Comparison of ENCODE assay signal across 21 mouse cellular contexts in genomic region chr12:91263705-91264104, GRCm38 (mm10).
DNase-seq lines count a peak whose midpoint lies in the region; ATAC-seq and TF ChIP-seq lines count a peak whose summit lies in the region.
"Had no signal": no experiment of that assay in that cellular context is flagged by ENCODE, and none has a peak within 500 bp of the region (broad histone marks: within the 10 kb centered on the region; RNA-seq: fewer than 3 reads in every experiment).

No protein-coding gene starts in this region.

- dilution Hi-C loops in CH12.LX (cut with MboI; ENCODE audit: extremely low pct_ligation_motif_present, extremely low pct_unique_long_range_greater_than_20kb, low sequenced_read_pairs) = no loop called here

- TF ChIP-seq CTCF in CH12.LX (conservative IDR thresholded peaks at IDR 0.05 in 1 of 2, IDR thresholded peaks at IDR 0.05 in 1 of 2; ENCODE audit: low read depth in 2 of 2, low read length in 2 of 2) (no peak), MEL (IDR thresholded peaks at IDR 0.05 in 2 of 3, conservative IDR thresholded peaks at IDR 0.05 in 1 of 3; ENCODE audit: control insufficient read depth in 1 of 3, insufficient read depth in 1 of 3, low read depth in 2 of 3, low read length in 3 of 3, poor library complexity in 1 of 3, severe bottlenecking in 1 of 3) (no peak)

- H3K27me3 ChIP-seq in CH12.LX (replicated peaks) (no peaks in the 10 kb centered on the region), MEL (ENCODE audit: control insufficient read depth in 1 of 2, insufficient read depth in 2 of 2, low read length in 2 of 2) (no peaks in the 10 kb centered on the region)
- H3K27me3 ChIP-seq in hindbrain, embryonic 12.5 days = no peaks in the 10 kb centered on the region
- H3K27me3 ChIP-seq in hindbrain, embryonic 13.5 days = no peaks in the 10 kb centered on the region
- H3K27me3 ChIP-seq: forebrain, embryonic 13.5 days; forebrain, embryonic 15.5 days had no signal

- H3K4me3 ChIP-seq in CH12.LX (replicated peaks in 1 of 3; ENCODE audit: low read depth in 2 of 3, low read length in 2 of 3, poor library complexity in 1 of 3) (no peak overlapping the region), MEL (ENCODE audit: control insufficient read depth in 1 of 2, insufficient read depth in 1 of 2, low read depth in 2 of 2, low read length in 2 of 2) (no peak overlapping the region)
- H3K4me3 ChIP-seq in hindbrain, embryonic 12.5 days = no peak overlapping the region
- H3K4me3 ChIP-seq in hindbrain, embryonic 13.5 days = no peak overlapping the region
- H3K4me3 ChIP-seq: forebrain, embryonic 13.5 days; forebrain, embryonic 15.5 days had no signal

- in situ Hi-C loops in CH12.LX (cut with MboI; ENCODE audit: low pct_ligation_motif_present, low pct_unique_long_range_greater_than_20kb, low sequenced_read_pairs) = no loop called here

- WGBS in hindbrain, embryonic 12.5 days = 67% methylated on average over 3 of the region's 3 CpGs
- 64% methylated on average over 3 of the region's 3 CpGs for WGBS in hindbrain, embryonic 13.5 days

- no peak for ATAC-seq in hindbrain, embryonic 12.5 days (ENCODE audit: low FRiP score)
- ATAC-seq in hindbrain, embryonic 13.5 days (ENCODE audit: low FRiP score) = no peak
- no peak for ATAC-seq in megakaryocyte progenitor cell, adult 5-6 weeks (replicated peaks; ENCODE audit: poor library complexity)
- ATAC-seq: activated CD4-positive, CD25-positive, alpha-beta regulatory T cell, adult 4 months; CD4-positive, CD25-positive, alpha-beta regulatory T cell, adult 4 months; forebrain, embryonic 13.5 days; forebrain, embryonic 15.5 days; forebrain, postnatal 0 days had no signal

- TF ChIP-seq EP300 in CH12.LX (IDR thresholded peaks at IDR 0.05; ENCODE audit: low read length) (no peak), MEL (IDR thresholded peaks at IDR 0.05; ENCODE audit: low read depth in 1 of 2, low read length in 2 of 2) (no peak)

- H3K79me2 ChIP-seq in CH12.LX (replicated peaks; ENCODE audit: control insufficient read depth, extremely low read depth, insufficient read depth, poor library complexity, severe bottlenecking) (no peaks in the 10 kb centered on the region), MEL (ENCODE audit: control insufficient read depth, insufficient read depth, low read length, poor library complexity) (no peaks in the 10 kb centered on the region)

- H3K27ac ChIP-seq in CH12.LX (ENCODE audit: insufficient read depth, low read depth) = no peak overlapping the region
- H3K27ac ChIP-seq in MEL (ENCODE audit: control insufficient read depth, low read depth, low read length) = no peak overlapping the region
- H3K27ac ChIP-seq in hindbrain, embryonic 12.5 days = no peak overlapping the region
- H3K27ac ChIP-seq in hindbrain, embryonic 13.5 days = no peak overlapping the region
- H3K27ac ChIP-seq: forebrain, embryonic 13.5 days; forebrain, embryonic 15.5 days had no signal

- H3K4me1 ChIP-seq in CH12.LX (ENCODE audit: control insufficient read depth in 1 of 2, insufficient read depth in 2 of 2) = peaks cover 0 to 8% of the 10 kb centered on the region in 2 experiments; a peak in 2 of 4 replicates
- H3K4me1 ChIP-seq in MEL (ENCODE audit: control insufficient read depth in 1 of 2, insufficient read depth in 2 of 2, low read length in 2 of 2) = no peaks in the 10 kb centered on the region
- H3K4me1 ChIP-seq in hindbrain, embryonic 12.5 days = 0 out of 2 replicates have a peak, but pooled peaks cover 2% of the 10 kb centered on the region
- H3K4me1 ChIP-seq in hindbrain, embryonic 13.5 days (replicated peaks) = peaks cover 11% of the 10 kb centered on the region

- H3K36me3 ChIP-seq in CH12.LX (replicated peaks in 1 of 2; ENCODE audit: control insufficient read depth in 1 of 2, insufficient read depth in 1 of 2, low read length in 1 of 2) (peaks cover 4 to 31% of the 10 kb centered on the region in 2 experiments), MEL (ENCODE audit: control insufficient read depth in 1 of 2, insufficient read depth in 2 of 2, low read length in 2 of 2) (peaks cover 0 to 6% of the 10 kb centered on the region in 2 experiments; a peak in 2 of 4 replicates)
- H3K36me3 ChIP-seq in hindbrain, embryonic 12.5 days = no peaks in the 10 kb centered on the region
- no peaks in the 10 kb centered on the region for H3K36me3 ChIP-seq in hindbrain, embryonic 13.5 days
- H3K36me3 ChIP-seq: forebrain, embryonic 15.5 days had no signal

- TF ChIP-seq RAD21 in CH12.LX (IDR thresholded peaks at IDR 0.05; ENCODE audit: low read depth, low read length) (no peak), MEL (IDR thresholded peaks at IDR 0.05; ENCODE audit: low read depth, low read length) (no peak)

- peak; percentile 3 for DNase-seq in 3T3-L1 (ENCODE audit: low read depth, low spot score)
- no peak for DNase-seq in CH12.LX (ENCODE audit: extremely low read depth)
- no peak for DNase-seq in MEL (ENCODE audit: low read depth, low spot score)
- DNase-seq: adrenal gland, adult 8-10 months; adrenal gland, postnatal 14 days; adrenal gland, postnatal 36 days; B cell, adult 2 months; cerebellum, adult 11-12 months; cerebellum, adult 2 months; cerebellum, adult 9-10 months; cerebellum, postnatal 10 days; cerebellum, postnatal 25 days; forebrain, postnatal 0 days had no signal

- H3K9ac ChIP-seq in CH12.LX (ENCODE audit: insufficient read depth, low read depth) (no peak overlapping the region), MEL (ENCODE audit: control insufficient read depth, low read depth, low read length, poor library complexity, severe bottlenecking) (no peak overlapping the region)
- H3K9ac ChIP-seq in hindbrain, embryonic 12.5 days = no peak overlapping the region
- H3K9ac ChIP-seq in hindbrain, embryonic 13.5 days = no peak overlapping the region
- H3K9ac ChIP-seq: forebrain, embryonic 13.5 days; forebrain, embryonic 15.5 days; forebrain, postnatal 0 days had no signal

- TF ChIP-seq POLR2A in CH12.LX (IDR thresholded peaks at IDR 0.05; ENCODE audit: low read depth, low read length) = no peak
- no peak for TF ChIP-seq POLR2A in MEL (IDR thresholded peaks at IDR 0.05; ENCODE audit: control insufficient read depth in 1 of 2, insufficient read depth in 1 of 2, low read depth in 1 of 2, low read length in 2 of 2, poor library complexity in 1 of 2)

- H3K9me3 ChIP-seq in CH12.LX (replicated peaks; ENCODE audit: low read length) (no peaks in the 10 kb centered on the region), MEL (replicated peaks; ENCODE audit: insufficient read depth, low read length) (no peaks in the 10 kb centered on the region)
- no peaks in the 10 kb centered on the region for H3K9me3 ChIP-seq in hindbrain, embryonic 12.5 days (replicated peaks)
- H3K9me3 ChIP-seq in hindbrain, embryonic 13.5 days = no peaks in the 10 kb centered on the region
- H3K9me3 ChIP-seq: forebrain, embryonic 13.5 days; forebrain, embryonic 15.5 days; G1E had no signal

- H3K4me2 ChIP-seq in CH12.LX (ENCODE audit: insufficient read depth, low read depth, poor library complexity, severe bottlenecking) = no peak overlapping the region
- no peak overlapping the region for H3K4me2 ChIP-seq in hindbrain, embryonic 12.5 days (replicated peaks)
- no peak overlapping the region for H3K4me2 ChIP-seq in hindbrain, embryonic 13.5 days
- H3K4me2 ChIP-seq: forebrain, embryonic 13.5 days; forebrain, embryonic 15.5 days had no signal

TF ChIP-seq in CH12.LX, 34 proteins besides CTCF, POLR2A, EP300 and RAD21:
- TF ChIP-seq MAFK (IDR thresholded peaks at IDR 0.05; ENCODE audit: insufficient replicate concordance, low read length) = peak; percentile 51; the same call in 1 of the 2 replicates
- TF ChIP-seq NRF1 (IDR thresholded peaks at IDR 0.05; ENCODE audit: low read depth, low read length) = no peak

TF ChIP-seq in MEL, 35 proteins besides CTCF, POLR2A, EP300 and RAD21:
- TF ChIP-seq KAT2A (conservative IDR thresholded peaks at IDR 0.05; ENCODE audit: low read depth, low read length) (no peak), ZKSCAN1 (IDR thresholded peaks at IDR 0.05; ENCODE audit: low read depth, low read length) (no peak), TBP (IDR thresholded peaks at IDR 0.05; ENCODE audit: low read depth, low read length) (no peak), MAFK (IDR thresholded peaks at IDR 0.05; ENCODE audit: borderline replicate concordance, low read depth, low read length) (0 out of 2 replicates have a peak, but pooled peaks have one; percentile 44)
TF ChIP-seq in MEL: peak in this region for 1.
